Mouse (Mus musculus): ENCODE results near the gene Gpd1l. TPM values are rescaled to one million over a fixed set of nuclear protein-coding genes. Genes with fewer than 3 reads are reported as not detected.

Gene Gpd1l
- polyA plus RNA-seq, 1 experiment from 2014 or later: 30.9 TPM

DNA sequence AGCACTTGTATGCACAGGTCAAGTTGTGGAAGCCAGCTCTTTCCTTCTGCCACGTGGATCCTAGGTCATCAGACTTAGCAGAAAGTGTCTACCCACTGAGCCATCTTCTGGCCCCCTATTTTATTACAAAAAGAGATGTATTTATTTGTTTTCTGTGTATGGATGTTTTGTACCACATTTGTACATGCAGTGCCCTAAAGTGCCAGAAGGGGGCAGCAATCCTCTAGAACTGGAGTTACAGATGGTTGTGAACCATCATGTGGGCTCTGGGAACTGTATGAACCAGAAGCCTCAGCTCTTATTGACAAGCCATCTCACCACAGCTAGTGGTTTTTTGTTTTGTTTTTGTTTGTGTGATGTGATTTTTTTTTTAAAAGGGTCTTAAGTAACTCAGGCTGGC is 19.1 kb upstream of the Gpd1l start:
- ATAC-seq (replicated peaks): no peak
- no peak overlapping the region for H3K4me2 ChIP-seq (replicated peaks)
- H3K36me3 ChIP-seq: no peaks in the 10 kb centered on the region
- no peaks in the 10 kb centered on the region for H3K4me1 ChIP-seq
- 50% methylated on average over 1 of the region's 1 CpGs for WGBS
- no peak overlapping the region for H3K27ac ChIP-seq (replicated peaks)
- no peak overlapping the region for H3K4me3 ChIP-seq
- H3K9me3 ChIP-seq: no peaks in the 10 kb centered on the region
- no peaks in the 10 kb centered on the region for H3K27me3 ChIP-seq
- H3K9ac ChIP-seq (replicated peaks): no peak overlapping the region

DNA sequence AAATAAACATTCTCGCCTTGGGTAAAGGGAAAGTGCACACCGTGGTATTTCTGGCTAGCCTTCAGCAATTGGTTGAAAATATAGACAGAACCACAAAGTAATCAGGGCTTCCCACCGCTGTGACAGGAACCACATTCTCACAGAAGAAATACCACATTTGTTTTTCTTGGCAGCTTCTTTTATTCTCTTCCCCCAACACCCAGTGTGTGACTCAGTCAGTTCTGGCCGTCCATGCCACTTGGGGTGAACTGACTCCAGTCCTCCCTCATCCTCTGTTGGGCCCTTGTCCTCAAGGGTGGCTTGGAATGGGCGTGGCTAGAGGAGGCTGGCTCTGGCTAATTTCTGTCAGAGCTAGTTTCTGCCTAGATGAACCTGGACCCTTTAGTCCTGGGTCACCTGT is 14.6 kb upstream of the Gpd1l start:
- no peak for ATAC-seq (replicated peaks)
- no peaks in the 10 kb centered on the region for H3K27me3 ChIP-seq
- no peaks in the 10 kb centered on the region for H3K36me3 ChIP-seq
- 57% methylated on average over 5 of the region's 5 CpGs for WGBS
- no peak overlapping the region for H3K4me2 ChIP-seq (replicated peaks)
- no peaks in the 10 kb centered on the region for H3K9me3 ChIP-seq
- H3K4me1 ChIP-seq: no peaks in the 10 kb centered on the region
- H3K27ac ChIP-seq (replicated peaks): no peak overlapping the region
- H3K4me3 ChIP-seq: no peak overlapping the region
- no peak overlapping the region for H3K9ac ChIP-seq (replicated peaks)

DNA sequence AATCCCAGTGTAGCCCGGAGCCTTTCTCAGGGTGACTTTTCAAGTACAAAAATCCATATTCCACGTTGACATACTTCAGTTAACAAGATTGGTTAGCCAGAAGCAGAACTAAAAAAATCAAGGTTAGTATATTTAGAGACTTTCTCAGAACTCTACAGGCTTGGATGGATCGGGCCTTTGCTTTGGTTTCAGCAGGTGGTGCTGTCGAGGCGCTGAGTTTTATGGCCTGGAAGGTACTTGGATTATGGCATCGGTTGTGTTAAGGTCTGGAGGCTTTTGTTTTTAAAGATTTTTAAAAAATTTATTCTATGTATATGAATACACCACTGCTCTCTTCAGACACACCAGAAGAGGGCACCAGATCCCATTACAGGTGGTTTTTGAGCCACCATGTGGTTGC is 11.8 kb upstream of the Gpd1l start:
- Histone ChIP-seq H3K27ac (replicated peaks) (no peak overlapping the region), H3K4me3 (no peak overlapping the region), H3K4me2 (replicated peaks) (no peak overlapping the region), H3K4me1 (no peaks in the 10 kb centered on the region), H3K27me3 (no peaks in the 10 kb centered on the region), H3K36me3 (no peaks in the 10 kb centered on the region), H3K9ac (replicated peaks) (no peak overlapping the region), H3K9me3 (no peaks in the 10 kb centered on the region)
- ATAC-seq (replicated peaks): no peak
- WGBS: 88% methylated on average over 6 of the region's 6 CpGs

DNA sequence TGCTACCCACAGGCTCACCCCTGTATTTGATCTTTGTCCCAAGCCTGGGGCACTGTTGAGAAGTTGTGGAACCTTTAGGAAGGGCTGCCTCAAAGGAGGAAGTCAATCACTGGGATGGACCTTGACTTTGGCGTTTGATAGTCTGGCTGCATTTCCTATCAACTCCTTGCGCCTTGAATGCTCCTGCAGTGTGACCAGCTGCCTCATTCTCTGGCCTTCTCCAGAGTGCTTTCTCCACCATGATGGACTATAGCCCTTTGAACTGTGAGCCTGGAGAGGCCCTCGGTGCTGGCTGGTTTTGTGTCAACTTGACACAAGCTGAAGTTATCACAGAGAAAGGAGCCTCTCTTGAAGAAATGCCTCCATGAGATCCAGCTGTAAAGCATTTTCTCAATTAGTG is 10.9 kb upstream of the Gpd1l start:
- no peak overlapping the region for H3K4me3 ChIP-seq
- H3K4me1 ChIP-seq: no peaks in the 10 kb centered on the region
- no peaks in the 10 kb centered on the region for H3K9me3 ChIP-seq
- H3K27me3 ChIP-seq: no peaks in the 10 kb centered on the region
- no peak overlapping the region for H3K27ac ChIP-seq (replicated peaks)
- H3K9ac ChIP-seq (replicated peaks): no peak overlapping the region
- H3K4me2 ChIP-seq (replicated peaks): no peak overlapping the region
- WGBS: 95% methylated on average over 3 of the region's 3 CpGs
- no peak for ATAC-seq (replicated peaks)
- H3K36me3 ChIP-seq: no peaks in the 10 kb centered on the region

DNA sequence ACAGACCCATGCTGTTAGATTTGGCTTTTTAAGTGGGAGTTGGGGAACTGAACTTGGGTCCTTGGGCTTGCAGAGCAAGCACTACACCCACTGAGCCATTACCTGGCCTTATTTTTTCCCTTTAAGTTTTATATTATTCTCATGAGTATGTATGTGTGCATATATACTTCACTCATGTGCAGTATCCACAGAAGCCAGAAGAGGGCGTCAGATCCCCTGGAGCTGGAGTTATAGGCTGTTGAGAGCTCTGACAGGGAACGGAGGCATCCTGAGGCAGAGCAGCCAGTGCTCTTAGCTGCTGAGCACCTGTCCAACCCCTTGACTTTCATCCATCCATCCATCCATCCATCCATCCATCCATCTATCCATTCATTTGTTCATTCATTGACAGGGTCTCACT is 2.9 kb upstream of the Gpd1l start:
- no peak for ATAC-seq (replicated peaks)
- no peak overlapping the region for H3K4me2 ChIP-seq (replicated peaks)
- no peaks in the 10 kb centered on the region for H3K9me3 ChIP-seq
- no peaks in the 10 kb centered on the region for H3K27me3 ChIP-seq
- no peak overlapping the region for H3K4me3 ChIP-seq
- no peak overlapping the region for H3K9ac ChIP-seq (replicated peaks)
- peaks cover 14% of the 10 kb centered on the region for H3K4me1 ChIP-seq
- WGBS: 83% methylated on average over 2 of the region's 2 CpGs
- no peaks in the 10 kb centered on the region for H3K36me3 ChIP-seq
- H3K27ac ChIP-seq (replicated peaks): no peak overlapping the region

DNA sequence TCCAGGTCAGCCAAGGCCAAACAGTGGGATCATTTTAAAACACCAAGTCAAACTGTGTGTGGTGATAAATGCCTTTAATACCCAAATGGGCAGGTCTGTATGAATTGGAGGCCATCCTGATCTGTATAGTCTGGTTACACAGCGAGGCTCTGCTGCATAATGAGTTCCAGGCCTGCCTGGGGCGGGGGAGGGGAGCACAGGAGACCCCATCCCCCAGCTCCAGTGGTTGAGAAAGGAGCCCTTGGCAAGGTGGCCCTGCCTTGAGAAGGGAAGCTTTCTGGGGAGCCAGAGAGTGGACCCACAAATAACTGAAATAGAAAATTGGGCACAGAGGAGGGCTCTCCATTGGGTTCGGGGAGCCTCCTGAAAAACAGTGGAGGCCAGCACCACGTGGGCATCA is 1.5 kb upstream of the Gpd1l start:
- H3K9ac ChIP-seq (replicated peaks): no peak overlapping the region
- no peak overlapping the region for H3K4me3 ChIP-seq
- no peaks in the 10 kb centered on the region for H3K27me3 ChIP-seq
- WGBS: 84% methylated on average over 4 of the region's 4 CpGs
- no peak for ATAC-seq (replicated peaks)
- H3K36me3 ChIP-seq: no peaks in the 10 kb centered on the region
- no peak overlapping the region for H3K27ac ChIP-seq (replicated peaks)
- H3K9me3 ChIP-seq: no peaks in the 10 kb centered on the region
- H3K4me1 ChIP-seq: peaks cover 21% of the 10 kb centered on the region
- no peak overlapping the region for H3K4me2 ChIP-seq (replicated peaks)

DNA sequence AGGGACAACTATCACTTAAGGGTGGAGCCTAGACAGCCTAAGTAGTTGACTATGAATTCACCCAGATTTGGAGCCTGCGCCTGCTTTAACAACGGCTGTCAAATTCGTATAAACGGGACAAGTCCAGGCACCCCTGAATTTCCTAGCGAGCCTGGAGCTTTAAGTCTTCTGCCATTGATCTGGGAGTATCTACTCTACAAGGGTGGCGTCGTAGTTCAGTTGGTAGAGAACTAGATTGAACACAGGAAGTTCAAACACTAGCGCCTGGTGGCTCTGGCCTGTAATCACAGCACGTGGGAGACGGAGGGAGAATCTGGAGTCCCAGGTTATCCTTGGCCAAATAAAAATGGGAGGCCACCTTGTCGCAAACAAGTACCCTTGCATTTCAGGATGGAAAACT is 444 bp upstream of the Gpd1l start:
- H3K9me3 ChIP-seq: no peaks in the 10 kb centered on the region
- no peaks in the 10 kb centered on the region for H3K36me3 ChIP-seq
- no peaks in the 10 kb centered on the region for H3K27me3 ChIP-seq
- H3K4me1 ChIP-seq: peaks cover 21% of the 10 kb centered on the region
- H3K4me2 ChIP-seq (replicated peaks): peak overlapping the region; percentile 89
- 75% methylated on average over 11 of the region's 11 CpGs for WGBS
- H3K9ac ChIP-seq (replicated peaks): no peak overlapping the region
- H3K4me3 ChIP-seq: peak overlapping the region; percentile 78
- no peak; the same call in 1 of the 2 replicates for ATAC-seq (replicated peaks)
- no peak overlapping the region for H3K27ac ChIP-seq (replicated peaks)

DNA sequence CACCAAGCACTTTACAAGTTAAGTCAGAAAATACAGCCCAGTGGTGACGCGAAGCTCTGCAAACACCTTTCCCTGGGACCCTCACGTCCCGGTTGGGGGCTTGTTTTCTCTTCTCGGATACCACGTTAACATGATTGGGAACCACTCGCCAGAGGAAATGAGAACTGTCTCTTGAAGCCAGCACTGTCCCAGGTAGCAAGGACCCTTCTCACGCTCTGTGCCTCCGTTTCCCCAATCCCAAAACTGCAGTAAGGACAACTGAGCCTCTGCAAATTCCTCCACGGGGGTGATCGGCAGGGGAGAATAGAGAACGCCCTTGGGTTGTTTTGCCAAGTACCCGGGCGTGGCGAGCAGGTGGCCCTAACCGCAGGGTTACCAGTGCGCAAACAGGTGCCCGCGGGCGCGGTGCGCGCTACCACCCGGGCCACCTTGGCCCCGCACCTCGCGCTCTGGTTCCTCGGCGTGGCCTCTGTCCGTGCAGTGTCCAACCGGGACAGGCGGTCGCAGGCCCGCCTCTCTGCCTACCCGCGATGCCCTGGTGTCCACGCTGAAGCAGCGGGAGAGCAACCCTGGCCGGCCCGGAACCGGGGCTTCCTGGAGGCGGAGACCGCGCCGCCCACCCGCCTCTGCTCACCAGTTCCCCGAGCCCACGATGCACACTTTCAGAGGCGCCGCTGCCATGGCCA is 607 bp downstream of the Gpd1l start:
- no peaks in the 10 kb centered on the region for H3K36me3 ChIP-seq
- under 1% methylated on average over 50 of the region's 50 CpGs for whole genome bisulfite sequencing
- no peak; the same call in 1 of the 2 replicates for ATAC-seq (replicated peaks)
- H3K4me2 ChIP-seq (replicated peaks): peak overlapping the region; percentile 89
- peaks cover 21% of the 10 kb centered on the region for H3K4me1 ChIP-seq
- peak overlapping the region; percentile 78 for H3K4me3 ChIP-seq
- no peaks in the 10 kb centered on the region for H3K27me3 ChIP-seq
- H3K9ac ChIP-seq (replicated peaks): peak overlapping the region; percentile 63
- no peaks in the 10 kb centered on the region for H3K9me3 ChIP-seq
- peak overlapping the region; percentile 47 for H3K27ac ChIP-seq (replicated peaks)

DNA sequence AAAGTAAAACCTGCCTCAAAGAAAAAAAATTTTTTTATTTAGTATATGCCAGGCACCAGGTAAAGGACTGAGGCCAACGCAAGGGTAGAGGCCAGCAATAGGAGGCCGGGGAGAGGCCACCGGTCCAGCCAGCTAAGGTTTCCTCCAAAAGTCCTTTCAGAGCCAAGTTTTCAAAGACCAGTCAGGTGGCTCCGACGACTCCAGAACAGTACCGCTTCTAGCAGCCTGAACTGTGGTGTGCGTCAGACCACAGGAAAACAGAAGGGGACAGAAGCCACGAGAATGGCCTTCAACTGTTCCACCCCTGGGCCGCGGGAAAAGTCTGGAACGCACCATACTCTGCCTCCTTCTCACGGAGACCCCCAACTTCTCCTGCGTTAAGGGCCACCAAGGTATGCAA is 1.2 kb downstream of the Gpd1l start:
- H3K9me3 ChIP-seq: no peaks in the 10 kb centered on the region
- no peaks in the 10 kb centered on the region for H3K27me3 ChIP-seq
- WGBS: 24% methylated on average over 13 of the region's 13 CpGs
- H3K4me3 ChIP-seq: peak overlapping the region; percentile 78
- H3K27ac ChIP-seq (replicated peaks): no peak overlapping the region
- peak overlapping the region; percentile 63 for H3K9ac ChIP-seq (replicated peaks)
- H3K4me2 ChIP-seq (replicated peaks): peak overlapping the region; percentile 89
- ATAC-seq (replicated peaks): no peak
- H3K36me3 ChIP-seq: no peaks in the 10 kb centered on the region
- peaks cover 21% of the 10 kb centered on the region for H3K4me1 ChIP-seq

DNA sequence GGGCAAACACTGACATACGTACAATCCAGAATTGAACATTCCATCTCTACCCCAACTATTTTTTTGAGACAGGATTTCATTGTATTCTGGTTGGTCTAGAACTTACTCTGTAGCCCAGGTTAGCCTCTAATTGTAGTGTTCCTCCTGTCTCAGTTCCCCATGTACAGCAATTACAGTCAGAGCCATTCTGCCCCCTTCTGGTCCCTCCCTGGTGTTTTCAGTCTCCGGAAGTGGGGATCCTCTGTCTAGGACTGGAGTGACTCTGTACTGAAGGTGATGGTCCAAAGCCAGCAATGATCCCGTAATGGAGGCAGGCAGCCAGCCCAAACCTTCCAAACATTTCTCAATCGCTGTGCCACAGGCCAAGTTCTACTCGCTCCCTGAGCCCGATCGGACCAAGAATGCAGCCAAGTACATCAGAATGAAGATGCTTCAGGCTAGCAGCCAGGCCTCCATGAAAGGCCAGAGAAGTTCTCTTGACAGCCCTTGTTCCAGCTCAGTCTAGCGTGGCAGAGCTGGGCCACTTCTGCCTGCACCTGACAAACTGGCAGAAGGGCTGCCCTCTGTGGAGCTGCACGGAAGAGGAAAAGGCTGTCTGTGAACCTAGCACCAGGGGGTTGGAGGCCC is 3.2 kb downstream of the Gpd1l start:
- ATAC-seq (replicated peaks): no peak
- no peaks in the 10 kb centered on the region for H3K27me3 ChIP-seq
- peaks cover 21% of the 10 kb centered on the region for H3K4me1 ChIP-seq
- H3K9me3 ChIP-seq: no peaks in the 10 kb centered on the region
- 43% methylated on average over 9 of the region's 9 CpGs for WGBS
- H3K9ac ChIP-seq (replicated peaks): no peak overlapping the region
- H3K27ac ChIP-seq (replicated peaks): 0 out of 2 replicates have a peak overlapping the region, but pooled peaks have one; percentile 17
- no peak overlapping the region for H3K4me3 ChIP-seq
- H3K4me2 ChIP-seq (replicated peaks): no peak overlapping the region
- H3K36me3 ChIP-seq: no peaks in the 10 kb centered on the region

DNA sequence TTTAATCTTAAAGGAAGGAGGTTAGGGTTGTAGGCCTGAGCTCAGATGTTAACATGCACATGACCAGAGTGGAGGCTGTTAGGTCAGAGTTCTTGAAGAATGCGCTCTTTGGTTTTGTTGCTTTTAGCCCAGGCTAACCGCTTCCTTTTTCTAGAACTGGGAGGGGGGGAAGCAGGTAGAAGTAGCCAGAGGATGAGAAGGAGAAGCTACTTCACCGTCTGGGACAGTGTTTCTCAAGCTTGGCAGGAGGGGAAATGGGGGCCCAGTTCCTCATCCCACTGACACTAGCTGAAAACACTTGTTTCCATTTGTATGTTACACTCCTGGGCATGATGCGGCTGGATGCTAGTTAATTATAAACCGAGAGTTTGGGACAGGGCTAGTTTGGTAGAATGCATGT is 8.2 kb downstream of the Gpd1l start:
- Histone ChIP-seq H3K9me3 (no peaks in the 10 kb centered on the region), H3K4me1 (peaks cover 5% of the 10 kb centered on the region; the same call in 1 of the 2 replicates), H3K27ac (replicated peaks) (no peak overlapping the region), H3K36me3 (no peaks in the 10 kb centered on the region), H3K4me3 (no peak overlapping the region), H3K4me2 (replicated peaks) (no peak overlapping the region), H3K9ac (replicated peaks) (no peak overlapping the region), H3K27me3 (no peaks in the 10 kb centered on the region)
- no peak for ATAC-seq (replicated peaks)
- 86% methylated on average over 5 of the region's 5 CpGs for WGBS

DNA sequence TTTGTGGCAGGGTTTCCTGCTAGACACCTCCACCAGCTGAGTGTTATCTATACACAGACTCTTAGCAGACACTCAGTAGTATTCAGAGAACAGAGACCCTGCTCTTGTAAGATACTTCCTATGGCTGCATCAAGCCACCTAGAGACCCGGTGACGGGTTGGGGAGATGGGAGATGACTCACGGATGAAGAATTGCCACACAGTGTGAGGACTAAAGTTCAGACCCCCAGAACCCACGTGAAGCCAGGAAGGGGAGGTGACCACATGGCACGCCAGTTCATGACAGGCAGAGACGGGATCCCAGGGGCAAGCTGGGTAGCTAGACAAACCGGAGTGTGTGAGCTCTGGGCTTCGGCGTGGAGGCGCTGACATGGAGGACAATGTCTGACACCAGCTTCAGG is 8.7 kb downstream of the Gpd1l start:
- Histone ChIP-seq H3K4me1 (peaks cover 3% of the 10 kb centered on the region; the same call in 1 of the 2 replicates), H3K27me3 (no peaks in the 10 kb centered on the region), H3K27ac (replicated peaks) (no peak overlapping the region), H3K4me3 (no peak overlapping the region), H3K4me2 (replicated peaks) (no peak overlapping the region), H3K9me3 (no peaks in the 10 kb centered on the region), H3K36me3 (no peaks in the 10 kb centered on the region), H3K9ac (replicated peaks) (no peak overlapping the region)
- no peak for ATAC-seq (replicated peaks)
- 87% methylated on average over 10 of the region's 10 CpGs for WGBS

DNA sequence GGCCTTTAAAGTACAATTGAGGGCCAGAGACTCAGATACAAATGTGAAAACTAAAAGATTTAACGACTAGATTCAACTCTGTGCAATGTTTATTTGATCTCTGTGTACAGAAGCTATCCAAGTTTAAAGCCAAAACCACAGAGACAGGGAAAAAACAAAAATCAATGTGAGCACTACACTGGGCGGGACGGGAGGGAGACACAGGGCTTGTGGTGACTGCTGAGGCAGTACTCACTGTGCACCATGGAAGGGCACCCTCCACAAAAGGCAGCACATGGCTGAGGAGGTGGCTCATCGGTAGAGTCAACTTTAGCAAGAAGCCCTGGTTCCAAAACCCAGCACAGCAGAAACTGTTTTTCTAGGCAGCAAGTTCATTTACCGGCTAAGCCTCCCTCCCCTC is 9.3 kb downstream of the Gpd1l start:
- H3K4me3 ChIP-seq: no peak overlapping the region
- H3K4me2 ChIP-seq (replicated peaks): no peak overlapping the region
- ATAC-seq (replicated peaks): no peak
- no peaks in the 10 kb centered on the region for H3K27me3 ChIP-seq
- peaks cover 3% of the 10 kb centered on the region; the same call in 1 of the 2 replicates for H3K4me1 ChIP-seq
- H3K9ac ChIP-seq (replicated peaks): no peak overlapping the region
- H3K36me3 ChIP-seq: no peaks in the 10 kb centered on the region
- WGBS: 33% methylated on average over 5 of the region's 5 CpGs
- no peaks in the 10 kb centered on the region for H3K9me3 ChIP-seq
- no peak overlapping the region for H3K27ac ChIP-seq (replicated peaks)
